Mouse (Mus musculus): Measurements from ENCODE around the gene Sypl2. TPM values are rescaled to one million over a fixed set of nuclear protein-coding genes. Genes with fewer than 3 reads are reported as not detected.

Gene Sypl2
- total and polyA plus RNA-seq, 2 experiments from 2014 or later: 0.29 to 0.42 TPM

DNA sequence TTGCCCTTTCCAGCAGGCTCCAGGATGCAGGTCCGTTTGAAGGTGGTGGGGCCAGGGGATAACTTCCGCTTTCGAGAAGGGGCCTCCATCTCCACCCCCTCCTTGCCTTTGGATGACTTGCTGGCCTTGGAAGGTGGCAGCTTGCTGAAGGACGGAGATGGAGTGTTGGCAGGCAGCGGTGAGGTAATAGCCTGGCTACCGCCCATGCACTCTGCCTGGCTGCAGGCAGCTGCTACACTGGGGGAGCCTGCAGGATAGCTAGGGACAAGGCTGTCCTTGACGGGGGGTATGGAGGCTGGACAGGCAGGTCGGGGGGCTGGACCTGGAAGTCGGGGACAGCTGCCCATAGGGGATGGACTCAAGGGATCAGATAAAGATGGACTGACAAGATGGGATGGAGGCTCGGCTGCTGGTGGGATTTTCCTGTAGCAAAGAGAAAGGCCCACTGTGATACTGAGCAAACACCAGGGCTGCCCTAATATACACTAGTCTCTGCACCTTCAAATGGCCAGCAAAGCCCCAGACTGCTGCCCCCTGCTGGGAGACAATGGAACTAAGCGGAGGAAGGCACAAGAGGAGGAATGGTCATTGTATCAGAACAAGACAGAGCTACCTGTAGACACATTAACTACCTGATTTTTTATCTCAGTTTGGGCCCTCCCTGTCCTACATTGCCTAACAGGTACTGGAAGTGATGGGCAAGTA is 22.7 kb downstream of the Sypl2 start:
- no peak for ATAC-seq
- WGBS: 82% methylated on average over 11 of the region's 11 CpGs

DNA sequence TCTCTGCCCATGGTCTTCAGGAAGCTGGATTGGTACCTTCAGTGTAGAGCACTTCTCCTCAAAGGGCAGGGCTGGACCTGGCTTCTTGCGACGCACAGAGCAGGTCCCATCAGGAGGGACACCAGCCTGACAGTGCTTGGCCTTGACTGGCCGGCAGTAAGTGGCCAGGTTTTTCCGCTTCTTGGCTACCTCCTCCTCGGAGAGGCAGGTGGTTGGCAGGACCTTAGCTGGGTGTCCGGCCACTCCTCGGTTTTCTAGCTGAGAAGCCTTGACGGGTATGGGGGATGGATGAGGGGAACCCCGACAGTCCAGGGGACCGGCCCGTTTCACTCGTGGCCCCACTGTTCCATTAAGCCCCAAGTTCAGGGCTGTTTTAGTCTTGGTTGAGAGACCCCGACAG is 23.2 kb downstream of the Sypl2 start:
- Histone ChIP-seq H3K27me3 (ENCODE audit: insufficient read depth, low read length) (no peaks in the 10 kb centered on the region), H3K4me3 (ENCODE audit: low read depth, low read length) (no peak overlapping the region), H3K4me1 (ENCODE audit: insufficient read depth) (peaks cover 6% of the 10 kb centered on the region), H3K9me3 (ENCODE audit: low read length) (no peaks in the 10 kb centered on the region), H3K9ac (no peak overlapping the region), H3K27ac (ENCODE audit: low read depth, low read length) (no peak overlapping the region), H3K36me3 (ENCODE audit: insufficient read depth) (peaks cover 62% of the 10 kb centered on the region), H3K4me2 (ENCODE audit: low read depth) (no peak overlapping the region)
- WGBS: 94% methylated on average over 13 of the region's 13 CpGs
- ATAC-seq: no peak
- TF ChIP-seq CTCF (IDR thresholded peaks at IDR 0.05; ENCODE audit: low read depth): no peak
- DNase-seq: no peak

More for the DNA sequence above, 22.7 kb downstream of the Sypl2 start:
- H3K9me3 ChIP-seq (ENCODE audit: low read length): no peaks in the 10 kb centered on the region
- peak; percentile 65 for DNase-seq
- peaks cover 56% of the 10 kb centered on the region for H3K36me3 ChIP-seq (ENCODE audit: insufficient read depth)
- H3K9ac ChIP-seq: no peak overlapping the region
- peaks cover 12% of the 10 kb centered on the region for H3K4me1 ChIP-seq (ENCODE audit: insufficient read depth)
- no peak overlapping the region for H3K27ac ChIP-seq (ENCODE audit: low read depth, low read length)
- TF ChIP-seq CTCF (IDR thresholded peaks at IDR 0.05; ENCODE audit: low read depth): peak; percentile 84
- H3K27me3 ChIP-seq (ENCODE audit: insufficient read depth, low read length): no peaks in the 10 kb centered on the region
- H3K4me2 ChIP-seq (ENCODE audit: low read depth): no peak overlapping the region
- no peak overlapping the region for H3K4me3 ChIP-seq (ENCODE audit: low read depth, low read length)

DNA sequence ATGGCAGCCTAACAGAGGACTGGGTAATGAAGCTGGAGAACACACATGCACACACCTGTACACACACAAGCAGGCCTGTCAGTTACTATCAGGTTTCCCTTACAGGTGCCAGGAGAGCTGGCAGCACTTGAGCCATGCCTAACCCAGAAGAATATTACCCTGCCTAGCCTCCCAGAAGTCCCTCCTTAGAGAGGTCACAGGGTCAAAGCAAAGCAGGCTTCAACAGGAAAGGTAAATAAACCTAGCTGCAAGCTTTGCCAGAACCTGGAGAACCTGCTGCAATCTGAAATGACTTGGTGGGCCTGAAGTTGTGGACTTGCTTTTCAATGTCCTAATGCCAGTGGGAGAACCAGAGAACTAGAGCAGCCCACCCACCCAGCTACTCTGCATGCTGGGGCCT is 23.9 kb downstream of the Sypl2 start:
- ATAC-seq: no peak
- Histone ChIP-seq H3K36me3 (ENCODE audit: insufficient read depth) (peaks cover 64% of the 10 kb centered on the region), H3K4me3 (ENCODE audit: low read depth, low read length) (no peak overlapping the region), H3K9ac (no peak overlapping the region), H3K27ac (ENCODE audit: low read depth, low read length) (no peak overlapping the region), H3K4me1 (ENCODE audit: insufficient read depth) (peaks cover 6% of the 10 kb centered on the region), H3K27me3 (ENCODE audit: insufficient read depth, low read length) (no peaks in the 10 kb centered on the region), H3K9me3 (ENCODE audit: low read length) (no peaks in the 10 kb centered on the region), H3K4me2 (ENCODE audit: low read depth) (no peak overlapping the region)
- no peak for TF ChIP-seq CTCF (IDR thresholded peaks at IDR 0.05; ENCODE audit: low read depth)
- DNase-seq: no peak

DNA sequence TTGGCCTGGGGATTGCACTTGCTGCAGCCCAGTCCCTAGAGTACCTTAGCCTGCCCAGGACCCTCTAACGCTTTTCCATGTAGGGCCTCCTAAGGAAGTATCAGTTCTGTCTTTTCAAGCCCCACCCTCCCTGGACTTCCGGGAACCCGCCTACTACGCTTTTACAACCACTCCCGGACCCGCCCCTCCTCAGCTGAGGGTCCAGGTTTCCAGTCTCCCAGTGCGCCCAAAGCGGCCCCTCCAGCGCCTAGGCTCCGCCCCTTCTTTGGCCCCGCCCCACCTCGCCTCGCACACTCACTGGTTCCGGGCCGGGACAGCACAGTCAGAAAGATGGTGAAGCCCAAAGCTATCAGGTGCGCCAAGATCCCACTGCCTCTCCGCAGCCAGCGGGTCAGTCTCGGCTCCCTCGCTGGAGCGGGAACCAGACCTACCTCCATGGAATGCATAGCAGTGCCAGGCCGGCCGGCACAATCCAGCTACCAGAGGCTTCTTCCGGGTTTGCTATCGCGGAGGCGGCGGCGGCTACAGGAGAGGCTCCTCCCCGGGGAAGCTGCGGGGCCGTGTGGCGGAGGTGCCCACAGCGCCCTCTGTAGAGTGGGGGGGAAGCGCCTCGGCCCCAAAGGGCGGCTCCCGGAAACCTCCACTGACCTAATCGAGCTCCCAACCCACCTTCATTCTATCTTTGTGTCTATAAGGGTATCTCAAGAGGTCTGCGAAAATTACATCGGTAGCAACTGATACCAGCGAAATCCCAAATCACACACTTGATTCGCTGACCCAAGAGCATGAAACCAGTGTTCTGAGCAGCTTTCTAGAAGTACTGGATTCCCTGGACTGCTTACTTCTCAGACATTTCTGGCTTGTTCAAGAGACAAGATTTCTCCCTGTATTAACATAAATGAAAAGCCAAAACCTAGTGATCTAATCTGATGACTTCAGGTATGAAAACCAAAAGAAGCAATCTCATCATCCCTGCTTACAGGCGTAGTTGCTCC is 25.8 kb downstream of the Sypl2 start, which contains the start of gene Cyb561d1:
Gene Cyb561d1, minus strand, starts transcription at position 884 of the 995 bp plus-strand sequence.
- H3K27me3 ChIP-seq (ENCODE audit: insufficient read depth, low read length): no peaks in the 10 kb centered on the region
- peak within 1 kb of the TSS; percentile 83 for H3K27ac ChIP-seq (ENCODE audit: low read depth, low read length)
- peak within 1 kb of the TSS; percentile 68 for H3K9ac ChIP-seq
- peak within 1 kb of the TSS; percentile 75 for H3K4me2 ChIP-seq (ENCODE audit: low read depth)
- H3K4me3 ChIP-seq (ENCODE audit: low read depth, low read length): peak within 1 kb of the TSS; percentile 54
- 3% methylated on average over 44 of the region's 44 CpGs for WGBS
- peak; percentile 81 for ATAC-seq
- peak; percentile 72 for TF ChIP-seq CTCF (IDR thresholded peaks at IDR 0.05; ENCODE audit: low read depth)
- H3K9me3 ChIP-seq (ENCODE audit: low read length): no peaks in the 10 kb centered on the region
- DNase-seq: peak; percentile 84
- H3K36me3 ChIP-seq (ENCODE audit: insufficient read depth): peaks cover 52% of the 10 kb centered on the region
- peaks cover 17% of the 10 kb centered on the region for H3K4me1 ChIP-seq (ENCODE audit: insufficient read depth)

DNA sequence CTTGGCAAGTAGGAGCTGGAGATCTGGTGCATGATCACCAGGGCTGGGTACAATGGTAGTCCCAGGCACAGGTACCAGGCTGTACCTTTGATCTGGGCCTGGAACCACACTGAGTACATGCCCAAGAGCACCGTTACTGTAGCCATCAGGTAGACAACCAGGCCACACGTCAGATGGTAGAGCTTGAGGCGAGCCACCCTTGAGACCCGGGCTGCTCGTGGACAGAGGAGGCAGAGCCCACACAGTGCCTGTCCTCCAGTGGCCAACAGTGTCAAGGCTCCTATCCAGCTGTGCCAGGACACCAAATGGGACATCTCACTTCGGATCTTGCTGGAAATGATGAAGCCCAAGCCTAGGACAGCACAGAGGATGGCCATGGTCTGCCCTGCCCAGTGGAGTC is 27.2 kb downstream of the Sypl2 start:
- H3K9me3 ChIP-seq (ENCODE audit: low read length): no peaks in the 10 kb centered on the region
- H3K4me1 ChIP-seq (ENCODE audit: insufficient read depth): peaks cover 17% of the 10 kb centered on the region
- WGBS: 95% methylated on average over 6 of the region's 6 CpGs

DNA sequence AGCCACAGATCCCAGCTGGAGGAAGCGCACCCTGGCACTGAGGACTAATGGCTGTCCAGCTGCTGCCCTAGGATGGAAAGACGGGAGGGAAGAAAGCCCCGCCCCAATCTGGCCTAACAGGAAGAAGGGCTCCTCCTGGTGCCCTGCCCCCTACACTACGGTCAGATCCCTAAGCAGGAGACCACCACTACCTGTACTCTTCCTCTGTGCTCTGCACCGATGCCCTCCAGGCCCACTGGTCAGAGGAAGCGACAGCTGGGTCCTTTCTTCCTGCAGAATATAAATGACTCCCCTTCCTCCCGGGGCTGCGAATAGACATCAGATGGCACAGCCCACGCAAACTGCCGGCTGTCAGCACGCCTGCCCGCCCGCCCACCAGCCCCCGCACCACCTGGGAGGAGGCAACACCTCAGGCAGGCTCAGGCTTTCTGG is 29.4 kb downstream of the Sypl2 start:
- DNase-seq: peak; percentile 53
- H3K36me3 ChIP-seq (ENCODE audit: insufficient read depth): peaks cover 24% of the 10 kb centered on the region
- peak overlapping the region; percentile 62; the same call in 1 of the 2 replicates for H3K27ac ChIP-seq (ENCODE audit: low read depth, low read length)
- H3K4me1 ChIP-seq (ENCODE audit: insufficient read depth): peaks cover 17% of the 10 kb centered on the region
- 18% methylated on average over 14 of the region's 14 CpGs for WGBS
- TF ChIP-seq CTCF (IDR thresholded peaks at IDR 0.05; ENCODE audit: low read depth): no peak
- peak; percentile 9 for ATAC-seq
- H3K9ac ChIP-seq: peak overlapping the region; percentile 31
- H3K9me3 ChIP-seq (ENCODE audit: low read length): no peaks in the 10 kb centered on the region
- no peaks in the 10 kb centered on the region for H3K27me3 ChIP-seq (ENCODE audit: insufficient read depth, low read length)
- H3K4me2 ChIP-seq (ENCODE audit: low read depth): peak overlapping the region; percentile 28
- H3K4me3 ChIP-seq (ENCODE audit: low read depth, low read length): no peak overlapping the region

More for the DNA sequence above, 27.2 kb downstream of the Sypl2 start:
- Histone ChIP-seq H3K4me3 (ENCODE audit: low read depth, low read length) (no peak overlapping the region), H3K27me3 (ENCODE audit: insufficient read depth, low read length) (no peaks in the 10 kb centered on the region), H3K27ac (ENCODE audit: low read depth, low read length) (no peak overlapping the region), H3K4me2 (ENCODE audit: low read depth) (no peak overlapping the region), H3K9ac (no peak overlapping the region), H3K36me3 (ENCODE audit: insufficient read depth) (peaks cover 38% of the 10 kb centered on the region)
- ATAC-seq (no peak), DNase-seq (no peak)
- no peak for TF ChIP-seq CTCF (IDR thresholded peaks at IDR 0.05; ENCODE audit: low read depth)
